Comparison of ENCODE assay signal across 24 mouse cellular contexts in genomic region chr13:100463527-100464222, GRCm38 (mm10). TPM values are rescaled to one million over a fixed set of nuclear protein-coding genes. Genes with fewer than 3 reads are reported as not detected.
DNase-seq lines count a peak whose midpoint lies in the region; ATAC-seq and TF ChIP-seq lines count a peak whose summit lies in the region.
"Had no signal": no experiment of that assay in that cellular context is flagged by ENCODE, and none has a peak within 500 bp of the region (broad histone marks: within the 10 kb centered on the region; RNA-seq: fewer than 3 reads in every experiment).

No protein-coding gene starts in this region.

- no peak for TF ChIP-seq EP300 in liver, embryonic 14.5 days (IDR thresholded peaks at IDR 0.05; ENCODE audit: low read depth)
- no peak for TF ChIP-seq EP300 in stomach, postnatal 0 days (optimal IDR thresholded peaks at IDR 0.05)

- H3K36me3 ChIP-seq in intestine, embryonic 15.5 days, result peaks cover 12% of the 10 kb centered on the region
- peaks cover 2% of the 10 kb centered on the region for H3K36me3 ChIP-seq in liver, embryonic 14.5 days (replicated peaks; ENCODE audit: control insufficient read depth, insufficient read depth, low read depth)
- H3K36me3 ChIP-seq in stomach, postnatal 0 days (ENCODE audit: control insufficient read depth, insufficient read depth, low read length), result no peaks in the 10 kb centered on the region
- peaks cover 37% of the 10 kb centered on the region for H3K36me3 ChIP-seq in midbrain, postnatal 0 days (ENCODE audit: insufficient read depth, low read length)

- H3K27ac ChIP-seq in intestine, embryonic 15.5 days, result no peak overlapping the region
- H3K27ac ChIP-seq in liver, embryonic 14.5 days, result no peak overlapping the region
- no peak overlapping the region for H3K27ac ChIP-seq in stomach, postnatal 0 days (replicated peaks)
- H3K27ac ChIP-seq in midbrain, postnatal 0 days (ENCODE audit: low read depth, low read length), result no peak overlapping the region
- H3K27ac ChIP-seq: embryonic facial prominence, embryonic 15.5 days; forebrain, embryonic 12.5 days; heart, embryonic 13.5 days; limb, embryonic 13.5 days; neural tube, embryonic 12.5 days had no signal

- H3K4me2 ChIP-seq in intestine, embryonic 15.5 days (replicated peaks), result no peak overlapping the region
- no peak overlapping the region for H3K4me2 ChIP-seq in liver, embryonic 14.5 days (ENCODE audit: low read depth)
- H3K4me2 ChIP-seq in stomach, postnatal 0 days (replicated peaks; ENCODE audit: low read depth), result no peak overlapping the region
- H3K4me2 ChIP-seq in midbrain, postnatal 0 days (ENCODE audit: low read depth, low read length, poor library complexity, severe bottlenecking), result no peak overlapping the region
- H3K4me2 ChIP-seq: embryonic facial prominence, embryonic 15.5 days; forebrain, embryonic 12.5 days; heart, embryonic 13.5 days; limb, embryonic 13.5 days; neural tube, embryonic 12.5 days had no signal

- 67% methylated on average over 2 of the region's 2 CpGs for WGBS in intestine, embryonic 15.5 days
- WGBS in liver, embryonic 14.5 days (ENCODE audit: insufficient replicate concordance), result 49% methylated on average over 2 of the region's 2 CpGs
- WGBS in stomach, postnatal 0 days, result 70% methylated on average over 2 of the region's 2 CpGs
- whole genome bisulfite sequencing in midbrain, postnatal 0 days, result 96% methylated on average over 2 of the region's 2 CpGs

- no peak for TF ChIP-seq CTCF in liver, embryonic 14.5 days (IDR thresholded peaks at IDR 0.05; ENCODE audit: low read depth)
- TF ChIP-seq CTCF in stomach, postnatal 0 days (IDR thresholded peaks at IDR 0.05; ENCODE audit: low read depth), result no peak
- TF ChIP-seq CTCF in midbrain, postnatal 0 days (IDR thresholded peaks at IDR 0.05), result no peak

- ATAC-seq in intestine, embryonic 15.5 days, result peak; percentile 87
- ATAC-seq in liver, embryonic 14.5 days (ENCODE audit: insufficient read depth), result peak; percentile 86
- ATAC-seq in stomach, postnatal 0 days (ENCODE audit: low FRiP score, low TSS enrichment), result peak; percentile 53; the same call in 1 of the 2 replicates
- ATAC-seq in midbrain, postnatal 0 days (ENCODE audit: low FRiP score), result no peak
- ATAC-seq: lung, postnatal 0 days had no signal

- H3K4me1 ChIP-seq in intestine, embryonic 15.5 days (replicated peaks), result no peaks in the 10 kb centered on the region
- H3K4me1 ChIP-seq in liver, embryonic 14.5 days (replicated peaks; ENCODE audit: control insufficient read depth in 2 of 2, insufficient read depth in 2 of 2, low read length in 1 of 2), result peaks cover 4 to 8% of the 10 kb centered on the region in 2 experiments
- no peaks in the 10 kb centered on the region for H3K4me1 ChIP-seq in stomach, postnatal 0 days (replicated peaks; ENCODE audit: control insufficient read depth, insufficient read depth)
- no peaks in the 10 kb centered on the region for H3K4me1 ChIP-seq in midbrain, postnatal 0 days (ENCODE audit: insufficient read depth, low read length)
- H3K4me1 ChIP-seq: embryonic facial prominence, embryonic 15.5 days; forebrain, embryonic 12.5 days; heart, embryonic 13.5 days; limb, embryonic 13.5 days; megakaryocyte, embryonic 14.5 days; neural tube, embryonic 12.5 days had no signal

- H3K9ac ChIP-seq in intestine, embryonic 15.5 days, result no peak overlapping the region
- H3K9ac ChIP-seq in liver, embryonic 14.5 days (replicated peaks), result no peak overlapping the region
- no peak overlapping the region for H3K9ac ChIP-seq in stomach, postnatal 0 days (ENCODE audit: low read length)
- H3K9ac ChIP-seq in midbrain, postnatal 0 days (replicated peaks; ENCODE audit: low read length, poor library complexity, severe bottlenecking), result no peak overlapping the region
- H3K9ac ChIP-seq: embryonic facial prominence, embryonic 15.5 days; forebrain, embryonic 12.5 days; heart, embryonic 13.5 days; limb, embryonic 13.5 days; neural tube, embryonic 12.5 days had no signal

- no peaks in the 10 kb centered on the region for H3K27me3 ChIP-seq in intestine, embryonic 15.5 days (replicated peaks)
- no peaks in the 10 kb centered on the region for H3K27me3 ChIP-seq in liver, embryonic 14.5 days (ENCODE audit: control insufficient read depth, insufficient read depth, low read length)
- H3K27me3 ChIP-seq in stomach, postnatal 0 days (ENCODE audit: control insufficient read depth, insufficient read depth, low read length), result no peaks in the 10 kb centered on the region
- H3K27me3 ChIP-seq in midbrain, postnatal 0 days (ENCODE audit: insufficient read depth, low read length), result no peaks in the 10 kb centered on the region
- H3K27me3 ChIP-seq: CH12.LX; embryonic facial prominence, embryonic 15.5 days; forebrain, embryonic 12.5 days; heart, embryonic 13.5 days; limb, embryonic 13.5 days; megakaryocyte, embryonic 14.5 days; neural tube, embryonic 12.5 days had no signal

- peak; percentile 3 for DNase-seq in spleen, adult 12 weeks (ENCODE audit: low spot score)
- DNase-seq in spleen, postnatal 4 days (ENCODE audit: low spot score in 2 of 2), result no peak
- DNase-seq in liver, embryonic 14.5 days (ENCODE audit: low read depth in 3 of 3, low spot score in 3 of 3), result peak; percentile 6 to 34 (median 17)
- no peak for DNase-seq in stomach, postnatal 0 days (ENCODE audit: low spot score)
- DNase-seq in midbrain, postnatal 0 days (ENCODE audit: low spot score), result no peak
- DNase-seq in lung, postnatal 10 days, result no peak
- DNase-seq in left cerebral cortex, adult 18-20 months (ENCODE audit: low spot score in 2 of 2), result no peak
- DNase-seq: adrenal gland, postnatal 10 days; cerebellum, adult 9-11 months; embryo, embryonic 11 days; gastrocnemius, postnatal 36 days; heart, postnatal 4 days; right cerebral cortex, postnatal 14 days; thymus, postnatal 4 days had no signal

- no peaks in the 10 kb centered on the region for H3K9me3 ChIP-seq in intestine, embryonic 15.5 days
- H3K9me3 ChIP-seq in liver, embryonic 14.5 days (ENCODE audit: control insufficient read depth, low read length), result no peaks in the 10 kb centered on the region
- no peaks in the 10 kb centered on the region for H3K9me3 ChIP-seq in stomach, postnatal 0 days (ENCODE audit: control insufficient read depth, low read length)
- H3K9me3 ChIP-seq in midbrain, postnatal 0 days (ENCODE audit: low read length), result no peaks in the 10 kb centered on the region
- H3K9me3 ChIP-seq: embryonic facial prominence, embryonic 15.5 days; heart, embryonic 13.5 days; limb, embryonic 13.5 days; megakaryocyte, embryonic 14.5 days had no signal

- H3K4me3 ChIP-seq in intestine, embryonic 15.5 days (replicated peaks), result no peak overlapping the region
- no peak overlapping the region for H3K4me3 ChIP-seq in liver, embryonic 14.5 days (ENCODE audit: insufficient read depth in 1 of 2, low read depth in 2 of 2, low read length in 2 of 2)
- H3K4me3 ChIP-seq in stomach, postnatal 0 days (ENCODE audit: low read depth, low read length), result no peak overlapping the region
- H3K4me3 ChIP-seq in midbrain, postnatal 0 days (ENCODE audit: low read depth, low read length), result no peak overlapping the region
- H3K4me3 ChIP-seq: embryonic facial prominence, embryonic 15.5 days; forebrain, embryonic 12.5 days; heart, embryonic 13.5 days; limb, embryonic 13.5 days; megakaryocyte, embryonic 14.5 days; neural tube, embryonic 12.5 days had no signal

RNA-seq across cellular contexts. Expression of gene Naip1, which starts 11.0 kb away (rescaled TPM):
- polyA plus RNA-seq in intestine, embryonic 15.5 days (2015; fragmentation: Nextera tagmentation; extraction: Ambion mirVana), result 4.9 and 5.6 TPM in 2 replicates
- 0.01 TPM in 2 replicates for polyA plus RNA-seq in liver, embryonic 14.5 days (2012; rRNA removed)
- polyA plus RNA-seq in liver, embryonic 14.5 days (2014; fragmentation: Nextera tagmentation; extraction: Ambion mirVana), result not detected in 2 replicates
- polyA plus RNA-seq in stomach, postnatal 0 days (2015; fragmentation: Nextera tagmentation; extraction: Ambion mirVana), result 0.06 and 0.10 TPM in 2 replicates
- not detected in 2 replicates for total RNA-seq in midbrain, postnatal 0 days (2014; rRNA removed)
- polyA plus RNA-seq in midbrain, postnatal 0 days (2015; fragmentation: Nextera tagmentation; extraction: Ambion mirVana), result 0.06 TPM in 2 replicates
- under 1 TPM in 1 of 2 experiments, not detected in 1; 0.14 TPM for total RNA-seq in left cerebral cortex, adult 18-20 months (2021)
- total RNA-seq: gastrocnemius, postnatal 36 days; heart, postnatal 4 days had no signal
- polyA plus RNA-seq: embryonic facial prominence, embryonic 15.5 days; forebrain, embryonic 12.5 days; heart, embryonic 13.5 days; kidney, embryonic 16.5 days; lung, postnatal 0 days had no signal

RNA-seq across cellular contexts. Expression of gene Gtf2h2, which starts 28.7 kb away (rescaled TPM):
- 78.8 and 79.0 TPM in 2 replicates for polyA plus RNA-seq in intestine, embryonic 15.5 days (2015; fragmentation: Nextera tagmentation; extraction: Ambion mirVana)
- 18.5 and 26.3 TPM in 2 replicates for polyA plus RNA-seq in liver, embryonic 14.5 days (2012; rRNA removed)
- 25.1 and 28.2 TPM in 2 replicates for polyA plus RNA-seq in liver, embryonic 14.5 days (2014; fragmentation: Nextera tagmentation; extraction: Ambion mirVana)
- 25.3 and 25.7 TPM in 2 replicates for polyA plus RNA-seq in stomach, postnatal 0 days (2015; fragmentation: Nextera tagmentation; extraction: Ambion mirVana)
- 25.0 and 28.2 TPM in 2 replicates for total RNA-seq in midbrain, postnatal 0 days (2014; rRNA removed)
- polyA plus RNA-seq in midbrain, postnatal 0 days (2015; fragmentation: Nextera tagmentation; extraction: Ambion mirVana), result 58.5 and 58.9 TPM in 2 replicates
- total RNA-seq in left cerebral cortex, adult 18-20 months (2021), result 10 to 100 TPM; 35.5 to 37.1 TPM

Comparison
In these comparisons a context has a peak if more than half of its experiments do, and no peak if none do; other contexts are left out.
1. DNase-seq: peak in spleen, adult 12 weeks (single experiment) and liver, embryonic 14.5 days (3 of 3); none in spleen, postnatal 4 days (0 of 2), stomach, postnatal 0 days (single experiment), midbrain, postnatal 0 days (single experiment), lung, postnatal 10 days (single experiment) and left cerebral cortex, adult 18-20 months (0 of 2).